Mouse (Mus musculus) skeletal muscle tissue, postnatal 0 days (tissue): ENCODE data around the gene 4930555G01Rik. TPM values are rescaled to one million over a fixed set of nuclear protein-coding genes. Genes with fewer than 3 reads are reported as not detected.

ENCODE experiments used
- polyA plus RNA-seq: library from polyadenylated mRNA; unstranded; fragments of >200 nt; fragmentation: Nextera tagmentation; extraction: Ambion mirVana; gene quantifications from 2 replicates; pipeline ENCODE4 v1.2.1, GENCODE M21; 2015

The 4930555G01Rik gene
- not detected in 2 replicates for polyA plus RNA-seq

DNA sequence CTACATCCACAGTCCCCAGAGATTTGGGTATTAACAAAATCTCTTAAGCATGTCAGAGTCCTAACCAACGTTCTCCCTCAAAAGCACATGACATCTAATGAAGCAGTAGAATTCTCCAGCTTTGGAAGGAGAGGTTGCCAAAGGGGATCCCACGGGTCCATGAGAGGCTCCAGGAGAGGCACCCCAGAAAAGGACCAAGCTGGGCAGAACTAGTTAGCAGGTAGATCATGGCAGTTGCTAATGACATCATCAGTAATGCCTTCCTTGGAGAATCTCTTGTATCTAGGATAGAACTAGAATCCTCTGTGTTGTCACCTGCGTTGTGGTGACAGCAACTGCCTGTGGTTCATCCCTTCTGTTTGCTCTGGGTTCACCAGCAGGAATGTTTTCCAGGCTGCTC is at the start of gene 4930555G01Rik:
Gene 4930555G01Rik, plus strand, starts transcription at position 301 of the 400 bp plus-strand sequence.

DNA sequence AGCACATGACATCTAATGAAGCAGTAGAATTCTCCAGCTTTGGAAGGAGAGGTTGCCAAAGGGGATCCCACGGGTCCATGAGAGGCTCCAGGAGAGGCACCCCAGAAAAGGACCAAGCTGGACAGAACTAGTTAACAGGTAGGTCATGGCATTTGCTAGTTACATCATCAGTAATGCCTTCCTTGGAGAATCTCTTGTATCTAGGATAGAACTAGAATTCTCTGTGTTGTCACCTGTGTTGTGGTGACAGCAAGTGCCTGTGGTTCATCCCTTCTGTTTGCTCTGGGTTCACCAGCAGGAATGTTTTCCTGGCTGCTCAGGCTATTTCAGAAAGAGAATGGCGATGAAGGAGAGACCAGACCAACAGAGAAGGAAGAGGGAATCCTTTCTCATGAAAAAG is 34.8 kb upstream of the 4930555G01Rik start, which contains the start of gene Gm3298:
Gene Gm3298, plus strand, starts transcription at position 301 of the 400 bp plus-strand sequence.

DNA sequence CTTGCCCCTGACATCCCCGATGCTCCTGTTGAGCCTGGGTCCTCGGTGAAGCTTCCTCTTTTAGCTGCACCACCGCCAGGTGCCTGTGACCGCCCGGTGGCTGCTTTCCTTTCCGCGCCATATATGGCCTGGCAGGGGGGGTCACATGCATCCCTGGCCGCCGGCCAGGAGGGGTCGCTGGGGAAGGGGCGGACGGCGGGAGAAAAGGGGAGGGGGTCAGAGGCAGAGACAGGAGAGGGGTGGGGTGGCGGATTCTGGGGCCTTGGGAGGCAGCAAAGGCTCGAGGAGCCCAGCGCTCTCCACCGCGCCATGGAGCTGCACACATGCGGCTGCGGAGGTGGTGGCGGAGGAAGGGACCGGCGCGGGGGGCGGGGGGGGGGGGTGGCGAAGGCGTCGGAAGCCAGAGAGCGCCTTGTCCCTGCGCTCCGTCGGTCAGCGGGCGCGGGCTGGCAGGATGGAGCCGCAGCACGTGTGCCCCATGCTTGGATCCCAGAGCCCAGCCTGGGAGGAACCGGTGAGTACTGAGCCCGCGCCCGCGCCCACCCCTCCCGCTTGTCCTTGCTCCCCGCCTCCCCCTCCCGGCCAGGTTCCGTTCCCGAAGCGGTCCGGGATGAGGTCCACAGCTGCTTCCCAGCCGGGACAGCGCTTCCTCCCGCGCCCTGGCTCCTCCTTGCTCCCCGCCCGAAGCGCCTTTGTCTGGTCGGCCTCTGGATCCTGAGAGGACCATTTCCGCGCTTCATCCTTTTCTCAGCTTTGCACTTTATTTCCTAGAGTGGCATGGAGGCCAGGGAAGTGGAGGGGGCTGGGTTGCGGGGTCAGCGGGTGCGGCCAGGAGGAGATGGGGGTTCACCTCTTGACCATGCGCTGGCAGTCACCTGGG is 20.4 kb downstream of the 4930555G01Rik start, which contains the start of gene Gm8281:
Gene Gm8281, plus strand, starts transcription at position 430 of the 880 bp plus-strand sequence.

Other genes starting within 250 kb of the 4930555G01Rik start
- not detected in 2 replicates for gene Gm3269, start 212.5 kb upstream of the 4930555G01Rik start, polyA plus RNA-seq
- gene Gm3264, start 195.1 kb upstream of the 4930555G01Rik start, polyA plus RNA-seq: 0.76 and 1.0 TPM in 2 replicates
- not detected in 2 replicates for gene Gm3278, start 158.2 kb upstream of the 4930555G01Rik start, polyA plus RNA-seq
- gene Gm8297, start 66.7 kb upstream of the 4930555G01Rik start, polyA plus RNA-seq: not detected in 2 replicates
- not detected in 2 replicates for gene Gm3298, start 34.7 kb upstream of the 4930555G01Rik start, polyA plus RNA-seq
- 0.15 and 0.55 TPM in 2 replicates for gene Gm8281, start 20.4 kb downstream of the 4930555G01Rik start, polyA plus RNA-seq
- gene Gm8279, start 80.9 kb downstream of the 4930555G01Rik start, polyA plus RNA-seq: not detected in 2 replicates
- gene Gm3317, start 113.9 kb downstream of the 4930555G01Rik start, polyA plus RNA-seq: not detected in 2 replicates
- gene Gm8271, start 135.2 kb downstream of the 4930555G01Rik start, polyA plus RNA-seq: not detected in 2 replicates
- gene Gm3526, start 210.0 kb downstream of the 4930555G01Rik start, polyA plus RNA-seq: not detected in 2 replicates